Mouse (Mus musculus): ENCODE measurements at regions not wholly inside any gene's neighbourhood (a gene's known extent, or its start where the extent isn't known, plus 50 kb on each side); places are given as distances from the start of the nearest gene placed in this dataset.

GRCm38 (mm10) chr13:35160767-35161166, 133.9 kb upstream of the Eci2 start:
- no peak overlapping the region for H3K4me3 ChIP-seq (replicated peaks)
- H3K36me3 ChIP-seq (ENCODE audit: control insufficient read depth), result no peaks in the 10 kb centered on the region
- H3K9me3 ChIP-seq (ENCODE audit: control insufficient read depth, low read length), result no peaks in the 10 kb centered on the region
- H3K4me1 ChIP-seq (ENCODE audit: control insufficient read depth), result no peaks in the 10 kb centered on the region
- TF ChIP-seq TAL1 (IDR thresholded peaks at IDR 0.05; ENCODE audit: low read length) (no peak), GATA1 (IDR thresholded peaks at IDR 0.05; ENCODE audit: low read length) (no peak)
- no peaks in the 10 kb centered on the region for H3K27me3 ChIP-seq (ENCODE audit: control insufficient read depth)

- TF ChIP-seq TAL1 (IDR thresholded peaks at IDR 0.05; ENCODE audit: low read length), result no peak
- no peak for TF ChIP-seq GATA1 (IDR thresholded peaks at IDR 0.05; ENCODE audit: low read length)
- no peaks in the 10 kb centered on the region for H3K4me1 ChIP-seq (ENCODE audit: control insufficient read depth)
- no peaks in the 10 kb centered on the region for H3K36me3 ChIP-seq (ENCODE audit: control insufficient read depth)
- H3K9me3 ChIP-seq (ENCODE audit: control insufficient read depth, low read length), result no peaks in the 10 kb centered on the region
- no peak overlapping the region for H3K4me3 ChIP-seq (replicated peaks)
- H3K27me3 ChIP-seq (ENCODE audit: control insufficient read depth), result no peaks in the 10 kb centered on the region
Observed at GRCm38 (mm10) chr13:35166080-35166479, 139.2 kb upstream of the Eci2 start.

GRCm38 (mm10) chr13:35166831-35167541, 140.1 kb upstream of the Eci2 start:
- no peaks in the 10 kb centered on the region for H3K4me1 ChIP-seq (ENCODE audit: control insufficient read depth)
- no peaks in the 10 kb centered on the region for H3K36me3 ChIP-seq (ENCODE audit: control insufficient read depth)
- H3K4me3 ChIP-seq (replicated peaks), result no peak overlapping the region
- H3K27me3 ChIP-seq (ENCODE audit: control insufficient read depth), result no peaks in the 10 kb centered on the region
- H3K9me3 ChIP-seq (ENCODE audit: control insufficient read depth, low read length), result no peaks in the 10 kb centered on the region
- TF ChIP-seq GATA1 (IDR thresholded peaks at IDR 0.05; ENCODE audit: low read length), result no peak
- no peak for TF ChIP-seq TAL1 (IDR thresholded peaks at IDR 0.05; ENCODE audit: low read length)

- H3K9me3 ChIP-seq (ENCODE audit: control insufficient read depth, low read length), result no peaks in the 10 kb centered on the region
- TF ChIP-seq TAL1 (IDR thresholded peaks at IDR 0.05; ENCODE audit: low read length) (no peak), GATA1 (IDR thresholded peaks at IDR 0.05; ENCODE audit: low read length) (no peak)
- H3K4me3 ChIP-seq (replicated peaks), result no peak overlapping the region
- no peaks in the 10 kb centered on the region for H3K36me3 ChIP-seq (ENCODE audit: control insufficient read depth)
- no peaks in the 10 kb centered on the region for H3K27me3 ChIP-seq (ENCODE audit: control insufficient read depth)
- no peaks in the 10 kb centered on the region for H3K4me1 ChIP-seq (ENCODE audit: control insufficient read depth)
Observed at GRCm38 (mm10) chr13:35171562-35172254, 144.8 kb upstream of the Eci2 start.

- Histone ChIP-seq H3K27me3 (ENCODE audit: control insufficient read depth) (no peaks in the 10 kb centered on the region), H3K4me3 (replicated peaks) (no peak overlapping the region), H3K9me3 (ENCODE audit: control insufficient read depth, low read length) (no peaks in the 10 kb centered on the region), H3K36me3 (ENCODE audit: control insufficient read depth) (no peaks in the 10 kb centered on the region), H3K4me1 (ENCODE audit: control insufficient read depth) (no peaks in the 10 kb centered on the region)
- TF ChIP-seq TAL1 (IDR thresholded peaks at IDR 0.05; ENCODE audit: low read length), result no peak
- no peak for TF ChIP-seq GATA1 (IDR thresholded peaks at IDR 0.05; ENCODE audit: low read length)
Observed at GRCm38 (mm10) chr13:35173522-35173921, 146.6 kb upstream of the Eci2 start.

GRCm38 (mm10) chr13:35175587-35175986, 148.7 kb upstream of the Eci2 start:
- no peak overlapping the region for H3K4me3 ChIP-seq (replicated peaks)

GRCm38 (mm10) chr13:35177305-35177704, 150.4 kb upstream of the Eci2 start:
- no peak overlapping the region for H3K4me3 ChIP-seq (replicated peaks)
- no peaks in the 10 kb centered on the region for H3K9me3 ChIP-seq (ENCODE audit: control insufficient read depth, low read length)
- no peaks in the 10 kb centered on the region for H3K27me3 ChIP-seq (ENCODE audit: control insufficient read depth)
- no peaks in the 10 kb centered on the region for H3K4me1 ChIP-seq (ENCODE audit: control insufficient read depth)
- no peak for TF ChIP-seq GATA1 (IDR thresholded peaks at IDR 0.05; ENCODE audit: low read length)
- no peak for TF ChIP-seq TAL1 (IDR thresholded peaks at IDR 0.05; ENCODE audit: low read length)
- H3K36me3 ChIP-seq (ENCODE audit: control insufficient read depth), result no peaks in the 10 kb centered on the region

More at GRCm38 (mm10) chr13:35175587-35175986, 148.7 kb upstream of the Eci2 start:
- Histone ChIP-seq H3K4me1 (ENCODE audit: control insufficient read depth) (no peaks in the 10 kb centered on the region), H3K9me3 (ENCODE audit: control insufficient read depth, low read length) (no peaks in the 10 kb centered on the region), H3K27me3 (ENCODE audit: control insufficient read depth) (no peaks in the 10 kb centered on the region), H3K36me3 (ENCODE audit: control insufficient read depth) (no peaks in the 10 kb centered on the region)
- TF ChIP-seq TAL1 (IDR thresholded peaks at IDR 0.05; ENCODE audit: low read length), result no peak
- no peak for TF ChIP-seq GATA1 (IDR thresholded peaks at IDR 0.05; ENCODE audit: low read length)

- Histone ChIP-seq H3K36me3 (ENCODE audit: control insufficient read depth) (no peaks in the 10 kb centered on the region), H3K9me3 (ENCODE audit: control insufficient read depth, low read length) (no peaks in the 10 kb centered on the region), H3K4me3 (replicated peaks) (no peak overlapping the region), H3K27me3 (ENCODE audit: control insufficient read depth) (no peaks in the 10 kb centered on the region), H3K4me1 (ENCODE audit: control insufficient read depth) (no peaks in the 10 kb centered on the region)
- TF ChIP-seq GATA1 (IDR thresholded peaks at IDR 0.05; ENCODE audit: low read length) (no peak), TAL1 (IDR thresholded peaks at IDR 0.05; ENCODE audit: low read length) (no peak)
Observed at GRCm38 (mm10) chr13:35189028-35189711, 162.3 kb upstream of the Eci2 start.

- no peak overlapping the region for H3K4me3 ChIP-seq (replicated peaks)
- H3K4me1 ChIP-seq (ENCODE audit: control insufficient read depth), result no peaks in the 10 kb centered on the region
- H3K36me3 ChIP-seq (ENCODE audit: control insufficient read depth), result no peaks in the 10 kb centered on the region
- H3K27me3 ChIP-seq (ENCODE audit: control insufficient read depth), result no peaks in the 10 kb centered on the region
- TF ChIP-seq GATA1 (IDR thresholded peaks at IDR 0.05; ENCODE audit: low read length), result no peak
- TF ChIP-seq TAL1 (IDR thresholded peaks at IDR 0.05; ENCODE audit: low read length), result no peak
- H3K9me3 ChIP-seq (ENCODE audit: control insufficient read depth, low read length), result no peaks in the 10 kb centered on the region
Observed at GRCm38 (mm10) chr13:35202069-35202468, 175.2 kb upstream of the Eci2 start.

All from erythroblast, embryonic 14.5 days (primary cell).